Mouse (Mus musculus) spleen, adult 2 months (tissue): ENCODE measurements around the gene Bsg.

Experiments
- CTCF ChIP-seq: fragments of 200-500 bp; IDR thresholded peaks from 2 replicates; pipeline ENCODE4 v1.5.1; 2011; ENCODE audit warnings: mild to moderate bottlenecking, inconsistent platforms; ENCODE audit not compliant: insufficient read depth, insufficient read length, insufficient replicate concordance; ENCODE audit errors: extremely low read depth
- POLR2A ChIP-seq: fragments of 200-500 bp; IDR thresholded peaks from 2 replicates; pipeline ENCODE4 v1.6.1; 2011; ENCODE audit warnings: low read depth, low read length, inconsistent platforms

DNA sequence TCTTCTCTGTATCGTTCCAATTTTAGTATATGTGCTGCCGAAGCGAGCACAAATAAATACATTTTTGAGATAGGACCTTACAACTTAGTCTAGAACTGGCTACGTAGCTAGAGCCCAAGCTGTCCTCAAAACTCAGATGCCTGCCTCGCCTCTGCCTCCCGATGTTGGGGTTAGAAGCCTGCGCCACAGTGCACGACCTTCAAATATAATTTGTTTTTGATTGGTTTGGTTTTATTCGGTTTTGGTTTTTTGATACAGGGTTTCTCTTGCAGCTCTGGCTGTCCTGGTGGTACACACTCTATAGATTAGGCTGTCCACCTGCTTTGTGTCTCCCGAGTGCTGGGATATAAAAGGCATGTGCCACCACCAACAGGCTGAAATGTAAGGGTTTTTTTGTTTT lies 750 bp upstream of the Bsg start:
- TF ChIP-seq CTCF (no peak), POLR2A (no peak)
